Mouse (Mus musculus): ENCODE measurements around the gene Ctbp2.

- no peak for TF ChIP-seq POLR2A (IDR thresholded peaks at IDR 0.05; ENCODE audit: low read depth, low read length)
- no peak for TF ChIP-seq CTCF (IDR thresholded peaks at IDR 0.05; ENCODE audit: extremely low read depth, insufficient read depth, insufficient read length, insufficient replicate concordance)
These were observed 733 bp downstream of the Ctbp2 start, which contains the start of gene Fgfr2 for GRCm38 (mm10) chr7:133123244-133123998.
